Mouse (Mus musculus) E14TG2a.4 (cell line): ENCODE results near the gene Mrpl16.
A peak's percentile ranks its signal among the peaks of the same experiment; 100 is the strongest.

Experiments
- H3K27me3 ChIP-seq: 2 replicates; pipeline ENCODE4 v1.6.1; 2014; ENCODE audit warnings: low read length, control low read depth; ENCODE audit not compliant: insufficient read depth
- H3K36me3 ChIP-seq: 2 replicates; pipeline ENCODE4 v1.6.1; 2014; ENCODE audit warnings: low read length, control low read depth; ENCODE audit not compliant: insufficient read depth
- H3K4me1 ChIP-seq: replicated peaks from 2 replicates; pipeline ENCODE4 v1.6.1; 2014; ENCODE audit warnings: low read depth, low read length, control low read depth
- H3K4me3 ChIP-seq: replicated peaks from 2 replicates; pipeline ENCODE4 v1.5.1; 2014; ENCODE audit warnings: mild to moderate bottlenecking, low read length
- H3K9me3 ChIP-seq: 2 replicates; pipeline ENCODE4 v1.6.1; 2014; ENCODE audit warnings: low read length, control low read depth
- CTCF ChIP-seq: conservative IDR thresholded peaks from 2 replicates; pipeline ENCODE4 v1.5.1; 2014; ENCODE audit warnings: low read length
- NANOG ChIP-seq: IDR thresholded peaks from 2 replicates; pipeline ENCODE4 v1.6.1; 2014; ENCODE audit warnings: borderline replicate concordance, low read length, mixed read lengths
- POU5F1 ChIP-seq: IDR thresholded peaks from 2 replicates; pipeline ENCODE4 v1.6.1; 2014; ENCODE audit warnings: low read length, borderline replicate concordance

Gene Mrpl16

DNA sequence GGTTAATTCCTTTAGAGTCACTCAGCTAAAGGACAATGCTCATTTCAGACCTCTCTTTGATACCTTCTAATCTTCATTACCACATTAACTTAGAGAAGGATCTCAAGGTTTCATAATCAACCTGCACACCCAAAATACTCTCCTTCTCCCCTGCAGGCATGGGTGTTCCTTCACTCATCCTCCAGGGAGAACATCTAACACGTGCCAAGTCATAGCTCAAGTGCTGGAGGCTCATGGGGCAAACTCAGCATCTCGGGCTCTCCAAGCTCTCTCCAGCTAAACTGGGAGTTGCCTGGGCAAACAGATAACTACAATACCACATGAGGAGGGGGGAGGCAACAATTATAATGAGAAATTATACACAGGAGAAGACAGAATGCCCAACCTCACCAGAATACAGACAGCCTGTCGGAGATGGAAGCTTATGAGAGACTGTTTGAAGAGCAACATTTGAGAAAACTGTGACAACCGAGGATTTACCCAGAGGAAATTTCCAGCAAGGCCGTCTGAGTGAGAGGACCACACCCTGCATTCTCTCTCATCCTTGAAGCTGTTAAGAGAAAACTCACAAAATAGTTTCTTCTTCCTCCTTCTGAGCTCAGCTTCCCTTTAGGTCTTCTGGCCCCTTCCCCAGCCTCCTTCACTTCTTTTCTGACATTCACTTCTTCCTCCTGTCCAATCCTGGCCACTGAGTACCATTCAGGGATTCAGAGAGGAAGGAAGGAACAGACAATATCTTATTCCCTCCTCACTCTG is 40.0 kb downstream of the Mrpl16 start:
- H3K27me3 ChIP-seq = no peaks in the 10 kb centered on the region
- TF ChIP-seq POU5F1 = no peak
- TF ChIP-seq CTCF = no peak
- TF ChIP-seq NANOG = no peak
- H3K4me3 ChIP-seq = peak overlapping the region; percentile 21; the same call in 1 of the 2 replicates
- peaks cover 40% of the 10 kb centered on the region for H3K36me3 ChIP-seq
- no peaks in the 10 kb centered on the region for H3K9me3 ChIP-seq
- H3K4me1 ChIP-seq = peaks cover 99% of the 10 kb centered on the region

GRCm38 (mm10) chr19:11810856-11811255 is 40.7 kb downstream of the Mrpl16 start:
- Histone ChIP-seq H3K4me3 (0 out of 2 replicates have a peak overlapping the region, but pooled peaks have one; percentile 21), H3K27me3 (no peaks in the 10 kb centered on the region), H3K4me1 (peaks cover 99% of the 10 kb centered on the region), H3K36me3 (peaks cover 38% of the 10 kb centered on the region), H3K9me3 (no peaks in the 10 kb centered on the region)
- no peak for TF ChIP-seq NANOG
- TF ChIP-seq CTCF = no peak
- no peak for TF ChIP-seq POU5F1

GRCm38 (mm10) chr19:11811688-11812365 is 41.6 kb downstream of the Mrpl16 start:
- peaks cover 99% of the 10 kb centered on the region for H3K4me1 ChIP-seq
- H3K36me3 ChIP-seq = peaks cover 37% of the 10 kb centered on the region
- H3K9me3 ChIP-seq = no peaks in the 10 kb centered on the region
- H3K27me3 ChIP-seq = no peaks in the 10 kb centered on the region
- no peak overlapping the region for H3K4me3 ChIP-seq
- TF ChIP-seq POU5F1 (no peak), NANOG (no peak), CTCF (no peak)

GRCm38 (mm10) chr19:11813136-11813535 is 42.9 kb downstream of the Mrpl16 start:
- H3K36me3 ChIP-seq = peaks cover 37% of the 10 kb centered on the region
- no peak for TF ChIP-seq CTCF
- no peak for TF ChIP-seq POU5F1
- TF ChIP-seq NANOG = no peak
- H3K4me3 ChIP-seq = no peak overlapping the region
- peaks cover 99% of the 10 kb centered on the region for H3K4me1 ChIP-seq
- no peaks in the 10 kb centered on the region for H3K9me3 ChIP-seq
- H3K27me3 ChIP-seq = peaks cover 10% of the 10 kb centered on the region; the same call in 1 of the 2 replicates

GRCm38 (mm10) chr19:11813649-11814048 is 43.5 kb downstream of the Mrpl16 start:
- H3K4me1 ChIP-seq = peaks cover 94% of the 10 kb centered on the region
- TF ChIP-seq POU5F1 (no peak), NANOG (no peak), CTCF (no peak)
- peak overlapping the region; percentile 39 for H3K4me3 ChIP-seq
- no peaks in the 10 kb centered on the region for H3K9me3 ChIP-seq
- H3K27me3 ChIP-seq = peaks cover 12% of the 10 kb centered on the region; the same call in 1 of the 2 replicates
- peaks cover 37% of the 10 kb centered on the region for H3K36me3 ChIP-seq

DNA sequence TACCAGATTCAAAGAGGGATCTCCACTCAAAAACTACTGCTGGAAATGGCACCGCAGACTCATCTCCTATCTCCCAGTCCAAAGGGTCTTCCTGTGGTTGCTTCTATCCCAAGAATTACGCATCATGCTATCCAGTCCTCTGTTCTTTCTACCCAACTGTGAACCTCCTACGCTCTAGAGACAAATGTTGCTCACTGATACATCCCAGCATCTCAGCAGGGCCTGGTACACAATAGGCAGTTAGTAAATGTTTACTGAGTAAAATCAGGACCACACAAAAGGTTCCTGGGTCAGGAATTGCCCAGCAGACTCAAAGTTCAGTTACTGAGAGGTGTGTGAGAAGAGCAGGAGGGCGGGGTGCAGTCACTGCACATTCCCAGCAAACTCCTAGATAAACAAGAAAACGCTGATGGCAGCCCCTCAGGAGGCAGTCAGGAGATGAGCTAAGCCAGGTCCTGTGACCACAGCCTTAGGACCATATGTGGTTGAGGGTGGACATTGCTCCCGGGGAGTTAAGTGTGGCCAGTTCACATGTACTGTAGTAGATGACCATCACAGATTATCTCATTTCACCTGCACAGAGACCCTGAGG is 44.6 kb downstream of the Mrpl16 start:
- no peaks in the 10 kb centered on the region for H3K9me3 ChIP-seq
- TF ChIP-seq POU5F1 (no peak), NANOG (no peak), CTCF (no peak)
- H3K27me3 ChIP-seq = peaks cover 21% of the 10 kb centered on the region
- H3K4me3 ChIP-seq = peak overlapping the region; percentile 29
- peaks cover 91% of the 10 kb centered on the region for H3K4me1 ChIP-seq
- H3K36me3 ChIP-seq = peaks cover 36% of the 10 kb centered on the region

DNA sequence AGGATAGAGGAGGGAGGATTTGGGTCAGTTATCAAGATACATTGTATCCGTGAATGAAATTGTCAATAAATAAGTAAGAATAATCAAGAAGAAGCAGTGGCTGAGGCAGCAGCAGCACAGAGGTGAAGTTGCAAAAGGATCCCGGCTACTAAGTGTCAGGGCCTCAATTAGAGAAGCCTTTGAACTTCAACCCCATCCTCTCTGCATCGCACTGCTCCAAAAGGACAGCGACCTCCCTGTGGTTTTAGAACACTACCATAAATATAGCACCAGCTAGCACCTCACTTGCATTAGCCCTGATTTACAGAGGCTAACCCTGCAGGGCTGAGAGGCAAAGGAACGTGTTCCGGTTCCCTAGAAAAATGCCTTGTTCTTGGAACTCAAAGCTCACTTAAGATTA is 46.5 kb downstream of the Mrpl16 start:
- H3K4me1 ChIP-seq = peaks cover 88% of the 10 kb centered on the region
- H3K27me3 ChIP-seq = peaks cover 21% of the 10 kb centered on the region
- no peak for TF ChIP-seq NANOG
- no peak for TF ChIP-seq POU5F1
- TF ChIP-seq CTCF = no peak
- H3K9me3 ChIP-seq = no peaks in the 10 kb centered on the region
- peak overlapping the region; percentile 93 for H3K4me3 ChIP-seq
- H3K36me3 ChIP-seq = peaks cover 22% of the 10 kb centered on the region

DNA sequence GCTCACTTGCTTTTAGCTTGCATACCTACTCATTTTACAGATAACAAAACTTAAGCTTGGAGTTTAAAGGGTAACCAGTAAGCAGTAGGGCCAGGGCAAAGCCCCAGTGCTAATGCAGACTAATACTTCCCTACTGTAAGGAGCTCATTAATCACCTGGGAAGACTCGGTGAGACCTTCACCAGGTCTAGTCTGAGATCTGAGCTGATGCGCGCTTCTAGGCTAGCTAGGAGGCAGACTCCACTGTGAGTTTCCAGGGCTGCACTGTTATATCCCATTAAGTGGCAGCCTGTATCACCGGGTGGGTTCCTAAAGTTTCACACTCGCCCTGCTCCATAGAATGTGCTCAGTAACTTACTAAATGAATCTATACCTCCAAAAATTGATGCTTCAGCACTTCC is 47.4 kb downstream of the Mrpl16 start:
- TF ChIP-seq POU5F1 = no peak

More for the DNA sequence above, 47.4 kb downstream of the Mrpl16 start:
- peaks cover 87% of the 10 kb centered on the region for H3K4me1 ChIP-seq
- peak overlapping the region; percentile 93 for H3K4me3 ChIP-seq
- H3K27me3 ChIP-seq = peaks cover 21% of the 10 kb centered on the region
- no peaks in the 10 kb centered on the region for H3K9me3 ChIP-seq
- peaks cover 17% of the 10 kb centered on the region for H3K36me3 ChIP-seq
